ENCODE assay signal across 13 mouse cellular contexts in the genomic region with DNA sequence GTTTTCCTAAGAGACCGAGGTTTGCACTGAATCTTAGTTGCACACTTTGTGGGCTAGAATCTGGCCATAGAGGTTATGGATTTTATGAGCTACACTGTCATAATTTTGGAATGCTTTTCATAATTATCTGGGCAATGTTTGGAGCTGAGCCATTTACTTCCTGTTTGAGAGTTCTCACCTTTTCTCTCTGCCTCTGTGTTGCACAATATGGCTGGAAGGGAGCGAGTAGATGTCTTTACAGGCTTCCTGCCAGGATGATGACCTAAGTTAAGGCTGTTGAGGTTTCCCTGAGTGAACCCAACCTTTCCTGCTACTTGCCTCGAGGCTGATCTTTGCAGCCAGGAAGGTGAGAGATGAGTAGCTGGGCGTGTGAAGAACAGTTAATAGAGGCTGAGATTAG.
"Had no signal": no experiment of that assay in that cellular context is flagged by ENCODE, and none has a peak within 500 bp of the region (broad histone marks: within the 10 kb centered on the region; RNA-seq: fewer than 3 reads in every experiment).

No protein-coding gene starts in this region.

- H3K4me3 ChIP-seq: left cerebral cortex, adult 2 months; limb, embryonic 15.5 days; midbrain, embryonic 10.5 days; myocyte; neural tube, embryonic 15.5 days had no signal

- DNase-seq: kidney, adult 18-20 months; kidney, postnatal 10 days; kidney, postnatal 4 days; midbrain, embryonic 14.5 days; right cerebral cortex, adult 18-20 months; right cerebral cortex, postnatal 25 days; thymus, postnatal 4 days had no signal

- H3K27me3 ChIP-seq: limb, embryonic 15.5 days; neural tube, embryonic 15.5 days had no signal

- H3K27ac ChIP-seq: left cerebral cortex, adult 2 months; limb, embryonic 15.5 days; liver, embryonic 14.5 days; midbrain, embryonic 10.5 days; neural tube, embryonic 15.5 days had no signal

- H3K4me1 ChIP-seq: midbrain, embryonic 10.5 days had no signal

- H3K36me3 ChIP-seq: limb, embryonic 15.5 days; midbrain, embryonic 10.5 days had no signal
